Mouse (Mus musculus): ENCODE measurements around the gene Cited4. TPM values are rescaled to one million over a fixed set of nuclear protein-coding genes. Genes with fewer than 3 reads are reported as not detected.

The Cited4 gene
- polyA plus RNA-seq, 1 experiment: 888 TPM

- no peak for TF ChIP-seq GATA1 (IDR thresholded peaks at IDR 0.05; ENCODE audit: low read length)
These were observed 36.1 kb downstream of the Cited4 start for GRCm38 (mm10) chr4:120702511-120702910.

GRCm38 (mm10) chr4:120712236-120712635 is 45.9 kb downstream of the Cited4 start:
- TF ChIP-seq GATA1 (IDR thresholded peaks at IDR 0.05; ENCODE audit: low read length): no peak

- TF ChIP-seq GATA1 (IDR thresholded peaks at IDR 0.05; ENCODE audit: low read length): no peak
These were observed 46.6 kb downstream of the Cited4 start for GRCm38 (mm10) chr4:120713021-120713420.

- no peak for TF ChIP-seq GATA1 (IDR thresholded peaks at IDR 0.05; ENCODE audit: low read length)
These were observed 47.6 kb downstream of the Cited4 start for GRCm38 (mm10) chr4:120713856-120714497.

GRCm38 (mm10) chr4:120716141-120716571 is 49.8 kb downstream of the Cited4 start:
- no peak for TF ChIP-seq GATA1 (IDR thresholded peaks at IDR 0.05; ENCODE audit: low read length)

- TF ChIP-seq GATA1 (IDR thresholded peaks at IDR 0.05; ENCODE audit: low read length): no peak
These were observed 50.4 kb downstream of the Cited4 start for GRCm38 (mm10) chr4:120716765-120717164.

Other genes with a start within 250 kb of the Cited4 start
- not detected in 2 replicates for gene Slfnl1, start 134.3 kb upstream of the Cited4 start, polyA plus RNA-seq (2012)
- 6.3 and 8.3 TPM in 2 replicates for gene Ctps, start 96.3 kb upstream of the Cited4 start, polyA plus RNA-seq (2012)
- not detected in 2 replicates for gene Gm8439, start 77.8 kb upstream of the Cited4 start, polyA plus RNA-seq (2012)
- gene Kcnq4, start 82.0 kb downstream of the Cited4 start, polyA plus RNA-seq (2012): not detected in 2 replicates
- 59.4 and 89.2 TPM in 2 replicates for gene Nfyc, start 165.0 kb downstream of the Cited4 start, polyA plus RNA-seq (2012)
- not detected in 2 replicates for gene Rims3, start 188.2 kb downstream of the Cited4 start, polyA plus RNA-seq (2012)